Mouse (Mus musculus): ENCODE data around the gene Paqr8. TPM values are rescaled to one million over a fixed set of nuclear protein-coding genes. Genes with fewer than 3 reads are reported as not detected.

Paqr8 gene
- total RNA-seq, 1 experiment from 2014 or later = 1.6 TPM

- ATAC-seq (ENCODE audit: extremely low read depth, insufficient number of reproducible peaks, low FRiP score, poor library complexity, severe bottlenecking) = no peak
Measured at GRCm38 (mm10) chr1:20941857-20942256, 51.5 kb downstream of the Paqr8 start.

GRCm38 (mm10) chr1:20943016-20943415 is 52.6 kb downstream of the Paqr8 start:
- ATAC-seq (ENCODE audit: extremely low read depth, insufficient number of reproducible peaks, low FRiP score, poor library complexity, severe bottlenecking) = no peak

GRCm38 (mm10) chr1:20951300-20951763 is 60.9 kb downstream of the Paqr8 start, which contains the start of gene Efhc1:
TSS of gene Efhc1 (plus strand) at chr1:20951626.
- ATAC-seq (ENCODE audit: extremely low read depth, insufficient number of reproducible peaks, low FRiP score, poor library complexity, severe bottlenecking) = peak; percentile 83

GRCm38 (mm10) chr1:20951799-20952198 is 61.4 kb downstream of the Paqr8 start:
- ATAC-seq (ENCODE audit: extremely low read depth, insufficient number of reproducible peaks, low FRiP score, poor library complexity, severe bottlenecking) = no peak

GRCm38 (mm10) chr1:20954876-20955275 is 64.5 kb downstream of the Paqr8 start:
- no peak for ATAC-seq (ENCODE audit: extremely low read depth, insufficient number of reproducible peaks, low FRiP score, poor library complexity, severe bottlenecking)

GRCm38 (mm10) chr1:20969642-20970041 is 79.2 kb downstream of the Paqr8 start:
- ATAC-seq (ENCODE audit: extremely low read depth, insufficient number of reproducible peaks, low FRiP score, poor library complexity, severe bottlenecking) = no peak

- no peak for ATAC-seq (ENCODE audit: extremely low read depth, insufficient number of reproducible peaks, low FRiP score, poor library complexity, severe bottlenecking)
Measured at GRCm38 (mm10) chr1:20973389-20973788, 83.0 kb downstream of the Paqr8 start.

- ATAC-seq (ENCODE audit: extremely low read depth, insufficient number of reproducible peaks, low FRiP score, poor library complexity, severe bottlenecking) = no peak
Measured at GRCm38 (mm10) chr1:20974341-20975135, 84.1 kb downstream of the Paqr8 start.

- no peak for ATAC-seq (ENCODE audit: extremely low read depth, insufficient number of reproducible peaks, low FRiP score, poor library complexity, severe bottlenecking)
Measured at GRCm38 (mm10) chr1:20980553-20980952, 90.1 kb downstream of the Paqr8 start.

GRCm38 (mm10) chr1:20981764-20982163 is 91.4 kb downstream of the Paqr8 start:
- no peak for ATAC-seq (ENCODE audit: extremely low read depth, insufficient number of reproducible peaks, low FRiP score, poor library complexity, severe bottlenecking)

- ATAC-seq (ENCODE audit: extremely low read depth, insufficient number of reproducible peaks, low FRiP score, poor library complexity, severe bottlenecking) = no peak
Measured at GRCm38 (mm10) chr1:20984103-20984502, 93.7 kb downstream of the Paqr8 start.

GRCm38 (mm10) chr1:20984582-20984981 is 94.2 kb downstream of the Paqr8 start:
- no peak for ATAC-seq (ENCODE audit: extremely low read depth, insufficient number of reproducible peaks, low FRiP score, poor library complexity, severe bottlenecking)

GRCm38 (mm10) chr1:20986378-20987056 is 96.1 kb downstream of the Paqr8 start:
- peak; percentile 19; the same call in 1 of the 2 replicates for ATAC-seq (ENCODE audit: extremely low read depth, insufficient number of reproducible peaks, low FRiP score, poor library complexity, severe bottlenecking)

Other genes starting within 250 kb of the Paqr8 start
- gene Il17a, start 159.7 kb upstream of the Paqr8 start, total RNA-seq (2017) = 0.35 TPM in 1 of 2 replicates, not detected in the other
- 0.61 TPM in 1 of 2 replicates, not detected in the other for gene Il17f, start 100.0 kb upstream of the Paqr8 start, total RNA-seq (2017)
- 20.5 and 27.9 TPM in 2 replicates for gene Mcm3, start 70.3 kb upstream of the Paqr8 start, total RNA-seq (2017)
- 0.47 TPM in 1 of 2 replicates, not detected in the other for gene Efhc1, start 61.0 kb downstream of the Paqr8 start, total RNA-seq (2017)
- 3.3 and 4.9 TPM in 2 replicates for gene Tram2, start 188.6 kb downstream of the Paqr8 start, total RNA-seq (2017)